Mouse (Mus musculus): ENCODE measurements around the gene Fto. TPM values are rescaled to one million over a fixed set of nuclear protein-coding genes. Genes with fewer than 3 reads are reported as not detected.
A peak's percentile ranks its signal among the peaks of the same experiment; 100 is the strongest.

The Fto gene
- total RNA-seq, 2 experiments from 2014 or later, result 143 TPM

DNA sequence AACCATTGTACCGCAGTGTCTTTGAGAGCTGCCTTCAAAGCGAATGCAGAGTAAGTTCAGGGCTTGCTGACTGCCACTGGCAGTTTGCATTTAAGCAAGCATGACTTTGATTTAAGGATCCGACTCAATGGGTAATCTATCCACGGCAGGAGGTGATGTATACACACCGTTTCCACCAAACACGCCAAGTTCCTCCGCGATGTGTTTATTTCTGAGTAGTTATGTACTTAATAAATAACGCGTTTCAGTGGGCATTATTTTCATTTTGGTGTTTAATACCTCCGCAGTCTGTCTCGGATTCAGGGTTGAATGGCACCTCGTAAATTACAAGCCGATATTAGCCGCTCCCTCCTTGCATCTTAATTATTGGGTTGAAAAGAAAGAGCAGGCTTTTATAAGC, 366.1 kb downstream of the Fto start:
- no peak for DNase-seq (ENCODE audit: low spot score in 2 of 2)
- intact Hi-C loops (cut with DNase I), result no loop called here

DNA sequence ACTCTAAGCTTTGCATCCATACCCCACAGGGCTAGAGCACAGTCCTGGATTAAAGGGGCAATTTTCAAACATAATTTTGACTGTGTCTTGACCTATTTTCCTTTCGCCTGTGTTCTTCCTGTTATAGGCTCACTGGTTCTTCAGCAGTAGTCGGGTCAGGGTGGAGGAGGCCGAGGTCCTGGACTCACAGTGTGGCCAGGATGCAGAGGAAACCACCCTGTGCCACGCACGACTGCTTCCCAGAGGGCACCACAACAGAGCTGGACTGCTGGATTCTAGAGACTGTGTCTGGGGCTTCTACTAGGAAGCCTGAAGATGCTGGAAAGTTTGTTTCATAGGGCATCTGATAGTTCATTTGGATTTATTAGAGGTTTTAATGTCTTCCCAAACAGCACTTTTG, 366.8 kb downstream of the Fto start:
- intact Hi-C loops (cut with DNase I), result no loop called here
- no peak for DNase-seq (ENCODE audit: low spot score in 2 of 2)

DNA sequence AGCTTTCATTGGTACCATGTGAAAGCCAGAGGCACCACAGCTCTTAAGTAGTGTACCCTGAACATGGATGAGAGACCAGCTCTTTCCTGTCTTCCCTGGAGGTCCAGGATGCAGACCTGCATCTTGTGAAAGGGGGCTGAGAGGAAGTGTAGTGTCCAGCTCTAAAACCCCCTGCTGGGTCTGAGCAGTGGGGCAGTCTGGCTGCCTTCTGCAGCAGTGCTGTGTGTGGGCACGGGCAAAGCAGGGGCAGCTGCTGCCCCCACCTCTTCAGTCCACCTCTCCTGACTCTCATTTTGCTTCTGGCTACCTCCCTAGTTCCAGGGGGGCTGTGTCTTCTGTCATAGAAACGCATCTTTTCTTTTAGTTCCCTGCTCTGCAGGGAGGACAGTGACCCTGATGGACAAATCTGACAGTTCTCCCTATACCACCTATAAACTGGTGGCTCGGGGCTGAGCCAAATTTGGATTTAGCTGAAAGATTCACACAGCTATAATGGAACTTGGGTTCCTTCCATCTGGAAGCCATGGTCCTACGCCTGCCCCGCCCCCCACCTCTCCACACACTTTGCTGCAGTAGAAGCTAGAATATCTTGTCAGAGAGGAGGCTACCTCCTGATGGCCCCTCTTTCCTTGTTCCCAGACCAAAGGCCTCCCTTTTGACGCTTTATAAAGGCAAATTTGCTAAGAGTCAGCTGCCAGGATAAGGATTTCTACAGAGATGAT, 371.4 kb downstream of the Fto start:
- intact Hi-C loops (cut with DNase I), result no loop called here
- DNase-seq (ENCODE audit: low spot score in 2 of 2), result peak in 1 of 2 experiments; percentile 33

DNA sequence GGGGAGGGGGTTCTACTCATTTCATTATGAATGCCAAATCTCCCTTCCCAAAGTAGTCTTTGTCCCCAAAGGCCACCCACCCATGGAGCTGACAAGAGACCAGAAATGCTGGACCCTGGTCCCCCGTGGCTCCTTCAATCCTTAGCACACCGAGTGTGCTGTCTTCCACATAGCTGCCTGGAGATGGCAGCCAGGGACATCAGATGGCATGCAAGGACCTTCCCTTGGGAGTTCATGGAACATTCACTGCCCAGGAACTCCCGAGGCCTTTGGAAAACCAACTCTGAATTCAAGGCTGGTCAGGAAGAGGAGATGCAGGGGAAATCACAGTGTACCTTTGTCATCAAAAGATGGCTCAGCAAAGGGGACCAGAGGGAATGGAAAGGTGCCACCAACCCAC, 372.1 kb downstream of the Fto start:
- DNase-seq (ENCODE audit: low spot score in 2 of 2), result no peak
- intact Hi-C loops (cut with DNase I), result no loop called here

DNA sequence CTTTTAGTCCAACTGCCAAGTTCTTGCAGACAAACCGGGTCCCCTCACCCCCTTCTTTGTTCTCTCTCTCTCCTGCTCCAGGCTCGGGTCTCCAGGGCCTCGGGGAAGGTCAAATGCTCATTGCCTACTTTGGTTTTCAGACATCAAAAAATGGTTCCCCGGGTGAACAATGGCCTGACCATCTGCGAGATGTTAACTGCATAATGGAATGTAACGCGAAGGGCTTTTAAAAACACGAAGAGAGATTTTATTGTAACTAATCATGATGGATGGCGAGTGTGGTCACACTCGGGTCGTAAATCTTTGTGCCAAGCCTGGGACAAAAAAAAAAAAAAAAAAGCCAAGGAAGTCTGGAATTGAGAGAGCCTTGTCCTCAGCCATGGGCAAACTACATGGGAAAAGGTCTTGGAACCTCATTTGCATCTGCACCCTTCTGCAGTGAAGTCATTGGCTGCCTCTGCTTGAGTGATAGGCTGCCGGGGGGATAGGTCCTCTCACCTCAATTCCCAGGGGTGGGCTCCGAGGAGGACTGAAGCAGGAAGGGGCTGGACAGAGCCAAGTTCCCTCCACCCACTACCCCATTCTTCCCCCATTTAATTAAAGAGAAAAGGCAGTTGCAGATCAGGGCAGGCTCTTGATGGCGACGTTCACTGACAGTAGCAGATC, 378.9 kb downstream of the Fto start:
- intact Hi-C loops (cut with DNase I), result no loop called here
- no peak for DNase-seq (ENCODE audit: low spot score in 2 of 2)

DNA sequence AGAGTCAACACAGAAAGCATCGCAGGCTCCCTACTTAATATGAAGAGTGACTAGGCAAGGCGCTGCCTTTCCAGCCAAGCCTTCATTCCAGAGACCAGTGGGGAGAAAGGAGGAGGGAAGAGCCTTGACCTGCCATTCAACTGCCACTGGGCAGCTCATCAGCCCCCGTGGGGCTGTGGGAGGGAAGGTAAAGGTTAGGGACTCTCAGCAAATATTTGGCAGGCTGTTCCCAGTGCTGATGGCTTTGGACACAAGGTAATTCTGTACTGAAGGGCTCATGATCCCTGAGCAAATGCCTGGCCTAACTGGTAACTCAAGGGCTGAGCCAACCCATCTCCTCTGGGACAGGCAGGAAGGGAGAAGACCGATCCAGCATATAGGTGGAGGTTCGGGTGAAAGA, 393.2 kb downstream of the Fto start:
- intact Hi-C loops (cut with DNase I), result no loop called here
- DNase-seq (ENCODE audit: low spot score in 2 of 2), result no peak

DNA sequence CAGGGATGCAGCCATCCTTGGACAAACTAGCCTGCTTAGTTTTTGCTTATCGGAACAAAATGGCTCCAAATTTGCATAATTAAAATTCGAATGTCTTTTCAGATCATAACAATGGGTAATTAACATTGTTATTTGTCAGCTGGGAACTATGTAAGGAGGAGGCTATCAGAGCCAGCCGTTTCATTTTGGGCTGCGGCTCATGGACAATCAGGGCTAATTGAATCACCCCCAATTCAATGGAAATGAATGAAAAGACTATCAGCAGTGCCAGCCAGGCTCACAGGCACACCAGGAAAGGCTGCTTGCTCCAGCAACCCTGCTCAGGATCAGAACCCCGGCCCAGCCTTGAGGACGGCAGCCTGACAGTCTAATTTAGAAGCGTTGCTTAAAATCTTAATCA, 395.3 kb downstream of the Fto start:
- intact Hi-C loops (cut with DNase I), result no loop called here

DNA sequence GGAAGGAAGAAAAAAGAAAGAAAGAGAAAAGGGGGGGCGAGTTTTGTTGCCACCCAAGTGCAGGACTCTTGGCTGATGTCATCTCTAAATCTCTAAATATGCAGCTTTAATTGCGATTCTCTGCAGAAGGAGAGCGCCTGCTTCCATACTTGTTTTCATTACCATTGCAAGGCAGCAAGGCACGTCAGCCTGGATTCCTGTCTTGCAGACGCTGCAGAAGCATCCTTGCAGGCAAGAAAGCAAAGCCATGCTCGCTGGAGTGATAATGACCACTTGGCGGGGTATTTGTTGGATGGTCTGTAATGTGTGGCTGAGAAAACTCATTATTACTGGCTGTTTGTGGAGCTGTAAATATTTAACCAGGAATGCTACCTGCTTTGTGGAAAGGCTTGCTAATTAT, 396.4 kb downstream of the Fto start:
- intact Hi-C loops (cut with DNase I), result loop anchor here (5.0 kb wide), 1 partner anchor 653 kb away; no protein-coding TSS in a partner anchor
- DNase-seq (ENCODE audit: low spot score in 2 of 2), result no peak

More for the DNA sequence above, 395.3 kb downstream of the Fto start:
- no peak for DNase-seq (ENCODE audit: low spot score in 2 of 2)

DNA sequence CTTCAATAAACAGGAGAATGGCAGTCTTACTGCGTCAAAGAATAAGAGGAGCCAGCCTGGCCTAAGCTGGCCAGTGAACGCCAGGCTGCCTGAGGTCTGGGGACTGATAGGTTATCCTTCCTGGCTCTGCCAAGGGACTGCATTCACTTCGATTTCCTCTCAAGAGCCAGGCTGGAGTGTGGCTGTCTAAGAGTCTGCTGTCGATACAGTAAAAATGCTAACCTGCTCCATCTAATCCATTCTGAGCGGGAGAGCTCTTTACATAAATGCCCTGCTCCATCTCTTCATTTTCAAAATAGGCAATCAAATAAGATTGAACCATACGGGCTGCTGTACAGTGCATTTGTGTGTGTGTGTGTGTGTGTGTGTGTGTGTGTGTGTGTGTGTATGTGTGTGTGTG, 397.9 kb downstream of the Fto start:
- intact Hi-C loops (cut with DNase I), result loop anchor here (5.0 kb wide), 1 partner anchor 651 kb away; no protein-coding TSS in a partner anchor
- DNase-seq (ENCODE audit: low spot score in 2 of 2), result no peak

DNA sequence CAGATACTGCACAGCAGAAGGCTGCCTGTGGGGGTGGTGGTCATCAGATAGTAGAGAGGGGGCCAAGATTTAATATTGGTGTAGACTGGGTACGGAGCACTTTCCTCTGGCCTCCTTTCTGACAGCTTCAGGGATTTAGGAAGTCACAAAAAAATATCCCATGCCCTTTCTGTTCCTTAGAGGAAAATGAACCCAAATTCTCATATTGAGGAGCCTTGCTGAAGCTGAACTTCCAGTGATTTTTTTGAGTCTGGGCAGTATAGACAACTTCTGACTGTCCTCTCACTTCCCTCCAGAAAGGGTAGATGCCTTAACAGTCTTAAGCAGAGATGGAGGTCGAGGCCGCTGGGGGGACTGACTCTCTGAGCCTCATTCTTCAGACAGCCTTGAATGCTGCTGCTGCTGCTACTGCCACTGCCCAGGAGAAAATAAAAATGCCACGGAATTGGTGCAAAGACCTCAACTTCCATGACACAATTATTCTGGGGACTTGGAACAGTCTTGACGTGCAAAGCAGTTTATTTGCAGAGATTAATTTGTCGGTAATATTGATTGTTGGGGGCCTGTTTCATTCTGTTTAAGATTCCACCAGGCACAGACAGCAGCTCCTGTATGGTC, 398.8 kb downstream of the Fto start:
- intact Hi-C loops (cut with DNase I), result loop anchor here (5.0 kb wide), 1 partner anchor 650 kb away; no protein-coding TSS in a partner anchor
- DNase-seq (ENCODE audit: low spot score in 2 of 2), result no peak

DNA sequence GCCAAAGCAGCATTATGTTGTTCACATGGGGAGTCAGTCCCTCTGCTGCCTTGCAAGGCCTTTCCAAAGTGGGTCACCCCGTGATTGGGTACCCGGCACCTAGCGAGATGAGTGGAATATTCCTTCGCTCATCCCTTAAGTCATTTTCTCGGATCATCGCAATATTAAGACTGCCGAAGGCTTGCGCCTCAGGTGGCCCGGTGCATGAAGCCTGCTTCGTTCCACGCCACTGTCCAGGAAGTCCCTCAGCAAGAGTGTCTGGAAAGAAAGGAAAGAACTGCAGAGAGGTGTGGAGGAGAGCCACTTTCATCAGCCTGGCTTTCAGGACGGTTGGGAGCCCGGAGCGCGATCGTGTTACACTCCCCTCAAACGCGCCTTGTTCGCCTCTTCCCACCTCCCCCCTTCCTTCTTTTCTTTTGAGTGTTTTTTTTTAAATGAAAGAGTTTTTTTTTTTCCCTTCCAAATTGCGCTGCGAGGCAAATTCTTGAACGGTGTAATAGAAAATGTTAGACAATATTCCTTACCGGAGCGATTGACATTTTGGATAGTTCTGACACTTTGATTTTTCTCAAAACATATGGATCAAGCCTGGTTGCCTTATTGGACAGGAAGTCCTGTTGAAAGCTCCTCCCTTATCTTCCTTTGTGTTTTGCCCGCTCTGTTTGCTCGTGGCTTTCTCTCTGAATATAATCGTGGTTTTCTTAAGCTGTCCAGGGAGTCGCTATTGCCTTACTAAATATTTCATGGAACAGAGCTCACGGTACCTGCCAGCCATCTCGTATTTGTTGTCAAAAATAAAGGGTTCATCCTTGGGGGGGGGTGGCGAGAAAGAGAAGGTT, 399.6 kb downstream of the Fto start:
- DNase-seq (ENCODE audit: low spot score in 2 of 2), result no peak

DNA sequence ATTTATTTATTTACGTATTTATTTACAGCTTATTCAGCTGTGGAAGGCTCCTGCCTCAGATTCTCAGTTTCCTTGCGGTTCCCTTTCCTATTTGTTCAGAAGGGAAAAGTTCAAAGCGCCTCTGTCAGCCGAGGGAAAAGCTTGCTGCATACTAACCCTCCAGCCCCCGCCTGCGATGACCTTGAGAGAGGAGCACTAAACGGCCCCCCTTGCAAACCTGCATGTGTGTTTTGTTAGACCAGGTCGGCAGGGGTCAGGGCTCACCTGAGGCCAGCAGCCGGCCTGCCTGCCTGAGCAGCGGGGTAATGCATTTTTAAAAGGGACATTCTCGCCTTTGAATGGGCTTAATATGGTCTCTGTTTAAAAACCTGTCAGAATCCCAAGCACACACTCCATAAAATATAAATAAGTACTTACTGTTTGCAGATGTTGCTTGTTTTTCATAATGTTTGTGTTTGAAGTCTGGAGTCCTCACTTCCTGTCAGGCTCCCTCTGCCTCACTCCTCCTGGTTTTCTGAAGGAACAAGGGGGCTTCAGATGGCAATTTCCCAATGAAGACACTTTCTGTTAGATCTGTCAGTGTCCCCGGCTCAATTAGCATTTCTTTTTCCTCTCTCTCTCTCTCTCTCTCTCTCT, 400.5 kb downstream of the Fto start:
- intact Hi-C loops (cut with DNase I), result loop anchor here (5.0 kb wide), 1 partner anchor 649 kb away; no protein-coding TSS in a partner anchor
- DNase-seq (ENCODE audit: low spot score in 2 of 2), result no peak

More for the DNA sequence above, 399.6 kb downstream of the Fto start:
- intact Hi-C loops (cut with DNase I), result loop anchor here (5.0 kb wide), 1 partner anchor 649 kb away; no protein-coding TSS in a partner anchor

DNA sequence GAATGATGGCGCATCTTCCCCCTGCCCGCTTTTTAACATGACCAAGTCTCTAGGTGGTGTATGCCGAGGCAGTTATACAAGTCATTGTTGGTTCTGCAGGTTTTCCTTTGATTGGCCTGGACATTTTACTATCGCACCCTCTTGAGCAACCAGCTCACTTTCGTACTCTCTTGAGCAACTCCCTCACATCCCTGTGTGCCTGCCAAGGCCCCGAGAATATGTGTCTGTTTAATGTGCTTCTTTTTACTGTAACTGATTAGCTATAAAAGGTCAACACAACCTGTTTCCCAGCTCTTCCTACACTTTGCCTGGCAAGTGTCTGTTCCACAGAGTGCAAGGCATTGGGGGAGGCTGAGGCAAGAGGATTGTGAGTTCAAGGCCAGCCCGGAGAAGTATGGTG, 401.4 kb downstream of the Fto start:
- DNase-seq (ENCODE audit: low spot score in 2 of 2), result no peak
- intact Hi-C loops (cut with DNase I), result loop anchor here (5.0 kb wide), 1 partner anchor 648 kb away; no protein-coding TSS in a partner anchor

DNA sequence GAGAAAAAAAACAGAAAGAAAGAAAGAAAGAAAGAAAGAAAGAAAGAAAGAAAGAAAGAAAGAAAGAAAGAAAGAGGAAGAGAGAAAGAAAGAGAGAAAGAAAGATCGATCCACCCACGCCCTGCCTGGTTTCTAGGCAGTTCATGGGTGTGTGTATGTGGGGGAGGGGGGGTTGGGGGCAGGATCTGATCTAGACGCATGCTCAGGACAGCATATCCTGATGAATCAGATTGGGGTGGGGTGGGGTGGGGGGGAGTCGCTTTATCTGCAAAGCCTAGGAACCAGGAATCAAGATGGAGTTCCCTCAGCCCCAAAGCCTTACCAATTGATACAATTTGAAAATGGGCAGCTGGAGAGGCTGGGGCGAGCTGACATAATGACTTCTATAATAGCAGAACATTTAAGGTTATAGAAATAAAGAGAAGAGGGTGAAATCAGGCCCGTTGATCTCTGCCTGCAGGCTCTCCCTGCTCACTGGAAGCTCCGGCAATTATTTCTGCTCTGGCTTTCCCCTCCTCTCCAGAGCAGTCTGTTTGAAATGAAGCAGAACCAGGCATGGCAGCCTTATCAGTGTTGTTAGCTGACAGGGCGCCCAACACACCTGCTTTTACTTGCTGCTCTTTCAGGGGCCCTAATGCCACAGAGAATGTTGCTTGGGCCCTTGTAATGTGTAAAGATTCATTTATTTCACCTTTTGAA, 402.2 kb downstream of the Fto start:
- intact Hi-C loops (cut with DNase I), result no loop called here
- no peak for DNase-seq (ENCODE audit: low spot score in 2 of 2)

Other genes starting within 250 kb of the Fto start
- 10 to 100 TPM; 35.7 to 37.1 TPM for gene Rbl2, start 243.5 kb upstream of the Fto start, total RNA-seq (2021)
- gene Aktip, start 113.5 kb upstream of the Fto start, total RNA-seq (2021), result 10 to 100 TPM; 97.3 to 99.2 TPM
- gene Rpgrip1l, start 263 bp upstream of the Fto start, total RNA-seq (2021), result 10 to 100 TPM; 26.0 to 28.5 TPM

Measured in left cerebral cortex, postnatal 25 days (tissue).